Mouse (Mus musculus): ENCODE results near the gene Tuba4a.

GRCm38 (mm10) chr1:75253849-75254624 lies 34.4 kb upstream of the Tuba4a start:
- peak; percentile 93 for TF ChIP-seq CTCF (IDR thresholded peaks at IDR 0.05)
- no peak for TF ChIP-seq EP300 (IDR thresholded peaks at IDR 0.05)

Measured in lung, postnatal 0 days (tissue).